In the genomic region with DNA sequence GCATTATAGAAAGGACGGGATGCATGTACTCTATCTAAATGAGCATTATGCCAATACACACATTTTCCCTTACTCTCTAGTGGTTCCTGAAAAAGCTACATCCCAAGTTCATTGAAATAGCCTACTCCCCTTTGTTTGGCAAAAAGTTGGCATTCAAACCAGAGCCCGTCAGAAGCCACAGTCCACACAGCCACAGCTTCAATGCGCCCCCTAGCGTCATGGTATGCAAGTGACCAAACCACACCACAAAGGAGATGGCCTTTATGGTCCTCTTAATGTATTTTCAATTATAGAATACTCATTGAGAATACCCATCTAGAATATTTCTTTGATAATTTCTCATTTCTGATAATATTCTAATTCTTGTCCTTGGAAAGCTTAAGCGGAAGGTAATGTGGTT, we compare ENCODE assay signal across 9 mouse cellular contexts.
DNase-seq lines count a peak whose midpoint lies in the region; ATAC-seq lines count a peak whose summit lies in the region.
"Had no signal": no experiment of that assay in that cellular context is flagged by ENCODE, and none has a peak within 500 bp of the region (broad histone marks: within the 10 kb centered on the region; RNA-seq: fewer than 3 reads in every experiment).

No protein-coding gene starts in this region.

- H3K4me2 ChIP-seq in midbrain, embryonic 12.5 days (replicated peaks) = no peak overlapping the region
- H3K4me2 ChIP-seq in midbrain, embryonic 13.5 days (replicated peaks) = no peak overlapping the region
- no peak overlapping the region for H3K4me2 ChIP-seq in neural tube, embryonic 12.5 days (replicated peaks)

- H3K9ac ChIP-seq in midbrain, embryonic 12.5 days (replicated peaks) = no peak overlapping the region
- H3K9ac ChIP-seq in midbrain, embryonic 13.5 days (replicated peaks) = no peak overlapping the region
- no peak overlapping the region for H3K9ac ChIP-seq in neural tube, embryonic 12.5 days

- H3K36me3 ChIP-seq in midbrain, embryonic 12.5 days = no peaks in the 10 kb centered on the region
- H3K36me3 ChIP-seq in midbrain, embryonic 13.5 days = no peaks in the 10 kb centered on the region
- H3K36me3 ChIP-seq in neural tube, embryonic 12.5 days = no peaks in the 10 kb centered on the region

- DNase-seq in adipocyte (ENCODE audit: low spot score) = peak; percentile 17
- DNase-seq in cerebellum, postnatal 10 days = peak; percentile 87 to 89
- peak; percentile 52 for DNase-seq in gastrocnemius, postnatal 10 days
- DNase-seq in left cerebral cortex, adult 18-20 months (ENCODE audit: low spot score in 2 of 2) = peak; percentile 66 to 76
- DNase-seq in spleen, adult 18-20 months = no peak

- no peak overlapping the region for H3K27ac ChIP-seq in midbrain, embryonic 12.5 days (replicated peaks)
- no peak overlapping the region for H3K27ac ChIP-seq in midbrain, embryonic 13.5 days
- H3K27ac ChIP-seq in neural tube, embryonic 12.5 days = no peak overlapping the region

- H3K27me3 ChIP-seq in midbrain, embryonic 12.5 days = no peaks in the 10 kb centered on the region
- no peaks in the 10 kb centered on the region for H3K27me3 ChIP-seq in midbrain, embryonic 13.5 days
- H3K27me3 ChIP-seq in neural tube, embryonic 12.5 days (replicated peaks) = no peaks in the 10 kb centered on the region

- no peak overlapping the region for H3K4me3 ChIP-seq in midbrain, embryonic 12.5 days
- H3K4me3 ChIP-seq in midbrain, embryonic 13.5 days (replicated peaks) = no peak overlapping the region
- H3K4me3 ChIP-seq in neural tube, embryonic 12.5 days = no peak overlapping the region
- H3K4me3 ChIP-seq: myocyte had no signal

- peak; percentile 72; the same call in 1 of the 2 replicates for ATAC-seq in midbrain, embryonic 12.5 days (ENCODE audit: low FRiP score, low read depth)
- no peak for ATAC-seq in midbrain, embryonic 13.5 days
- ATAC-seq in neural tube, embryonic 12.5 days (ENCODE audit: low FRiP score, low read depth) = peak; percentile 75

- 27% methylated on average over 5 of the region's 5 CpGs for WGBS in midbrain, embryonic 12.5 days
- 32% methylated on average over 5 of the region's 5 CpGs for WGBS in midbrain, embryonic 13.5 days
- WGBS in neural tube, embryonic 12.5 days = 33% methylated on average over 5 of the region's 5 CpGs

- H3K9me3 ChIP-seq in midbrain, embryonic 12.5 days = no peaks in the 10 kb centered on the region
- H3K9me3 ChIP-seq in midbrain, embryonic 13.5 days = no peaks in the 10 kb centered on the region
- no peaks in the 10 kb centered on the region for H3K9me3 ChIP-seq in neural tube, embryonic 12.5 days

- no peaks in the 10 kb centered on the region for H3K4me1 ChIP-seq in midbrain, embryonic 12.5 days
- H3K4me1 ChIP-seq in midbrain, embryonic 13.5 days (replicated peaks) = peaks cover 15% of the 10 kb centered on the region; the same call in 1 of the 2 replicates
- H3K4me1 ChIP-seq in neural tube, embryonic 12.5 days = no peaks in the 10 kb centered on the region

Comparison
In these comparisons a context has a peak if more than half of its experiments do, and no peak if none do; other contexts are left out.
1. DNase-seq: peak in adipocyte (single experiment), cerebellum, postnatal 10 days (2 of 2), gastrocnemius, postnatal 10 days (single experiment) and left cerebral cortex, adult 18-20 months (2 of 2); none in spleen, adult 18-20 months (0 of 2).